Mouse (Mus musculus) stomach, postnatal 0 days (tissue): Measurements from ENCODE around the gene Epb41l2.

Experiments
- CTCF ChIP-seq: IDR thresholded peaks from 2 replicates; pipeline ENCODE4 v1.5.1; 2016; ENCODE audit warnings: antibody characterized with exemption, low read depth, mild to moderate bottlenecking, moderate library complexity
- EP300 ChIP-seq: optimal IDR thresholded peaks from 2 replicates; pipeline ENCODE3; 2016; ENCODE audit warnings: antibody characterized with exemption

GRCm38 (mm10) chr10:25309996-25310395 is 49.6 kb upstream of the Epb41l2 start:
- TF ChIP-seq CTCF, result no peak
- TF ChIP-seq EP300, result no peak
